Mouse (Mus musculus) cerebellum, postnatal 36 days (tissue): ENCODE results near the gene Atp2b4.

ENCODE experiments used
- DNase-seq, 2 experiments: peaks; one replicate each; pipeline ENCODE4 v3.0.0; 2021 to 2022; ENCODE audit warnings: mixed read lengths in 2 of 2

Gene Atp2b4

GRCm38 (mm10) chr1:133800948-133801393, at the start of gene Atp2b4:
Gene Atp2b4, minus strand, starts transcription at chr1:133801041.
- peak; percentile 95 to 96 for DNase-seq

DNA sequence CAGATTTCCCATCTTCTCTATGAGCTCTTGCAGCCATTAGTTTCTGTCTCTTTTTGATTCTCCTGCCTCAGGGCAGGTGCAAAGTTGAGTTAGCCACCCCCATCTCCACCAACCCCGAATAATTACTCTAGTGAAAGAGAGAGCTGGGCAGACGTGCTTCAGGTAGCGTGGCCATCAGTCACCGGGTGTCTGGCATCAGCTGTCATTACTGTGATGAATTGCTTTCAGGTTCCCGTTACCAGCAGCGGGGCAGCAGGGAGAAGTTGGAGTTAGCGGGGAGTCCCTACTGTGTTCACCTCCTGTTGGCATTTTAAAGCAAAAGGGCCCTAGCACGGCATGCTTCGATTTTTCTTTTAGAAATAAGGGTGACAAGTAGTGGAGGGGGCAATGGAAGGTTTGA, 43.9 kb upstream of the Atp2b4 start:
- no peak for DNase-seq

DNA sequence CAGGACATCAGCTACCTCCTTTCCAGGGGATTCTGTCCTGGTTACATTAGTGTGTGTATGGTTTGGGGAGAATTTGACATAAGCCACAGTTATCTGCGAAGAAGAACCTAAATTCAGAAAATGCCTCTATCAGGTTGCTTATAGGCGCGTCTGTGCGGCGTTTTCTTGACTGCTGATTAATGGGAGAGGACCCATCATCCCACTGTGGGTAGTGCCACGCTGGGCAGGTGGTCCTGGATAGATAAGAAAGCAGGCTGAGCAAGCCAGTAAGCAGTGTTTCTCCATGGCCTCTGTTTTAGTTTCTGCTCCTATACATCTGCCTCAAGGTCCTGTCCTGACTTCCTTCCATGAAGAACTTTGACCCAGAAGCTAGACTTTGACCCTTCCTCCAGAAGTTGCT, 43.1 kb upstream of the Atp2b4 start:
- no peak for DNase-seq

DNA sequence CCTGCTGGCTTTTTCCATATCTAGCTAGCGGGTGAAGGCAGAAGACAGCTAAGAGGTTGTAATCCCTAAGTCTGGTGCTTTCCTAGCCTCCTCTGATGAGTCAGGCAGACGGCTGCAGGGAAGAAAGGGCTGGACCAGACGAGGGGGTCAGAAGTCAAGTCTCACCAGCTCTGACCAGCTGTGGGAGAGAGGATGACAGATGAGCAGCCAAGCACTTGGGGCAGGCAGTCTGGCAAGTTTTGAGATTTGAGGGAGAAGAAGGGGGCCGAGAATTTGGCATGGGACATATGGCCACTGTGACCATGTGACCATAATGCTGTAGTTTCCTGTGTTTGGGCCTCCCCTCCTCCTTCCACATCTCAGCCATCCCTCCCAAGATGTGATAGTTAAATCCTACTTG, 42.5 kb upstream of the Atp2b4 start:
- DNase-seq: no peak

- DNase-seq: no peak
These were observed 41.4 kb upstream of the Atp2b4 start for GRCm38 (mm10) chr1:133842074-133842725.

GRCm38 (mm10) chr1:133841171-133841926, 40.5 kb upstream of the Atp2b4 start:
- DNase-seq: no peak

GRCm38 (mm10) chr1:133840530-133840929, 39.7 kb upstream of the Atp2b4 start:
- no peak for DNase-seq

- no peak for DNase-seq
These were observed 33.5 kb upstream of the Atp2b4 start for GRCm38 (mm10) chr1:133834309-133834708.

DNA sequence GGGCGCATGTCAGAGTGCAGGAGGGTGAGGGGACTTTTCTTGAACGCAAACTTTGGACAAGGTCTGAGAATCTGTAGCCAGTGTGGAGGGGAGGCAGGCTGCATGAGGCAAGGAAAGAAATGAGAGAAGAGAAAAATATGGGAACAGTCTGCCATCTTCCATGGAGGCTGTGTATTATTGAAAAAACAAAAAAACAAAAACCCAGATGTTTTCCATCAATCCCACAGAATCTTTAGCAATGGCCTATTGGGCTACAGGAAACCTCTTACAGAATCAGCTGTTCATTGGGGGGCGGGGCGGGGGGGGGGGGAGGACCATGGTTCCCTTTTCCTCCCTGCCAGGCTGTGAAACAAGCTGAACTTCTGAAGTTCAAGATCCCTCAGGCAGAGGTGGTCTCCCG, 31.9 kb upstream of the Atp2b4 start:
- DNase-seq: no peak

DNA sequence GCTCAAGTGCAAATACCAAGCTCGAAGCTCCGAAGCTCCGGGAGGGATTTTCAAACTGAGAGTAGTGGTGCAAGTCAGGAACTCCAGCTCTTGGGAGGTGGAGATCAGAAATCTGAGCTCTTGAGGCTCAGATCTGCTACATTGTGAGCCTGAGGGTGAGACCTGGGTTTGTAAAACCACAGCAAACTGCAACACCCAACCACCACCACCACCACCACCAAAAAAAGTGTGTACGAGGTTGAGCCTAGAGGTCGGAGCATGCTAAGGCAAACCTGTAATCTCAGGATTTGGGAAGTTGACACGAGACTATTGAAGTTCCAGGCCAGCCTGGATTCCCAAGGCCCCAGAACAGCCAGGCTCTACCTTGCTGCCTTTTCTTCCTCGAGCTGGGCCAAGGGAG, 25.4 kb upstream of the Atp2b4 start:
- DNase-seq: no peak

DNA sequence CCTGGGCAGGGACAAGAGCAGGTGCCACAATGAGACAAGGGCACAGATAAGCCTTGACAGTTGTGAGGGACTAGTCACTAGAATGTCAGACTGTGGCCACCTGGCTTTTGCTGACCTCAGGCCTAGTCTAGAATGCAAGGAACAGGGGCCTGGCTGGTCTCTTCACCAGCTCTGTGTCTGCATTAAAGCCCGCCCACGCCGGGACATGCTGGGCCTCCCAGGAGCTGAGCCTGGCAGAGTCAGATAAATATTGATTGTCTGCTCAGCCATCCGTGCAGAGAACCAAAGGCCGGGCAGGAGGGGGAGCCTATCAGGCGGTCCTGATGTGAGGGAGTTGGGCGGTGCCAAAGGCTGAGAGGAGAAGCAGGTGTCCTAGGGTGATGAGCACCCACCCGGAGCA, 24.7 kb upstream of the Atp2b4 start:
- DNase-seq: no peak

DNA sequence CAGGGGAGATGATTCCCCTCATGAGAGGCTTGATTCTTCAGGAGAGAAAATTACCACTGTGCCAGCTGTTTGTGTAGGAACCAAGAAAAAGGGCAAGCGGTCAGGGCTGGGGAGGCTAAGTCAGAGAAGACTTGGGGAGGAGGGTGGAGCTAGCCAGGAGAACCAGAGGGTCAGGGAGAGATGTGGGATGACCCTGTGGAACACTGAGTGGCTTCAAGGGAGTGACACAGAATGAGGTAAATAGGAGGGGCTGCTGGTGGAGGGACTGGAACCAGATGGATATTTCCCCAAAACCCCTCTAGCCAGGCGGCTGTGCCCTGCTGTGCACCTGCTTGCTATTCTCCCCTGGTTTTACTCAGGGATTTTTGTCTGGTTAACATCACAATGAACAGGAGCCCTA, 24.3 kb upstream of the Atp2b4 start:
- DNase-seq: no peak

DNA sequence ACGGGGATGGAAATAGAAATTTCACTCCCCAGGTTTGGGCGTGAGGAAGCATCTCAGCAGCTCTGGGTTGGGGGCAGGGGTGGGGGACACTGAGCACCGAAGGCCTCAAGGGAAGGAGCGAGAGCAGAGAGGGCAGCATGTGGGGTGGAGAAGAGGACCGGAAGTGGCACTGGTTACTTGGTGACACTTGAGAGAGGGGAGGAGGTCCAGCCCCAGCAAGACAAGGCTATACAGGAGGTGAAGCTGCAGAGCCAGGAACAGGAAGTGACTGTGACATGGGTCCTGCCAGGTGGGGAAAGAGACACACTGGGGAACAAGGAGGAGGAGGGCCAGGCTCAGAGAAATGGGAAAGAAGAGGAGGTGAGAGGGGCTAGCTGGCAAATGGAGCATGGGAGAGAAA, 20.3 kb upstream of the Atp2b4 start:
- DNase-seq: no peak

DNA sequence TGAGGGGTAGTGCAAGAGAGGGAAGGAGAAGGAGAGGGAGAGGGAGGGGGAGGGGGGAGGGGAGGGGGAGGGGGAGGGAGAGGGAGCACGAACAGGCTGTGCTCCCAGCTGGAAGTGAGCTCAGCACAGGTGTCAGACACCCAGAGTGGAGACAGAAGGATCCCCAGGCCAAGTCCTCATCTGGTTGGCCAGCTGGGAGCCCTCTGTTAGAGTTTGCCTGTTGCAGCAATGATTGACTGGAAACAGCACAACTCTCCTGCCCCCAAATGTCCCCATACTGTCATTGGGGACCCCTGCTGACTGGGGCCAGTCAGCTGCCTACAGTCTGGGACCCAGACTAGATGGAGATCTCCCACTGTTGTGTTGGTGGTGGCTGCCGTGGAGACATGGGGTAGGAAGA, 19.3 kb upstream of the Atp2b4 start:
- no peak for DNase-seq

DNA sequence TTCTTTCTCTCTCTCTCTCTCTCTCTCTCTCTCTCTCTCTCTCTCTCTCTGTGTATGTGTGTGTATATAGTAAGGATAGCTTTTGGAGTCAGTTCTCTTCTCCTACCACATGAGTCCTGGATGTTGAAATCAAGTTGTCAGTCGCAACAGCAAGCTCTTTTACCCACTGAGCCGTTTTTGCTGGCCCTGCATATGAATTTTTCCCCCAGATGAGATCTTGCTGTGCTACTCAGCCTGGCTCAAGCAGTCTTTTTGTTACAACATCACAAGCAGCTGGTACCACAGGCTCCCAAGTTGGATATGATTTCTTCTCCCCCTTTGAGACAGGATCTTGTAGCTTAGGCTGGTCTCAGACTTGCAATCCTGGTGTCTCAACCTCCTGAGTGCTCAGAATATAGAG, 17.7 kb upstream of the Atp2b4 start:
- DNase-seq: no peak

DNA sequence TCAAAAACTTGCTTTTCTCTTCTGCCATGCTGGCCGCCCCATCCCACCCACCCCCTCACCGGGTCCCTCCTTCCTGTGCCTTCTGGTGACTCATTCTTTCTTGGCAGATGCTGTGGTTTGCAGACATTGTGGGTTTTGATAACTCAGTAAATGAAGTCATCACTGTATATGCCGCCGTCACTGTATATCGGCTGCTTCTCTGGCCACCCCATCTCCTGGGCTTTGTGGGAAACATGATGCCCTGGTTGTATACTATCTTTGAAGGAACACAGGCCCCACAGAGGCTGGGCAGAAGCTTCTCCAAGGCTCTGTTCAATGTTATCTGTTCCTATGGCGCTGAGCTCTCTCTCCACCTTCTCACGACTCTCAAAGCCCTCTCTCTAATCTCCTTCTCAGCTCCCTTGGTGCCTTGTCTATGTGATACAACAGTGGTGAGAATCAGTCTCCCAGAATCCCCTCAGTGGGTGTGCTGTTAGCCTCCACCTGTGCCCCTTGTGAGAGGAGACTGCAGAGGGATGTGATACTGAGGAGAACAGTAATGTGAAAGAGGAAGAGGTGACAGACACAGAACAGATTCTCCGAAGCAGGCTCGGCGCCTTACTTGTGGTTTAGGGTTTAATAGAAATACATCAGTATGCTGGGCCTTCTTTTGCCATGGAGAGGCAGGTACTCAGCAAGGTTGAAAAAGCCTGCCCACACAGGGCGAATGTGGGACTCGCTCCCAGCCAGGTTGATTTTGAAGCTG, 15.1 kb upstream of the Atp2b4 start:
- DNase-seq: no peak

- DNase-seq: no peak
These were observed 8.5 kb upstream of the Atp2b4 start for GRCm38 (mm10) chr1:133809376-133809775.

DNA sequence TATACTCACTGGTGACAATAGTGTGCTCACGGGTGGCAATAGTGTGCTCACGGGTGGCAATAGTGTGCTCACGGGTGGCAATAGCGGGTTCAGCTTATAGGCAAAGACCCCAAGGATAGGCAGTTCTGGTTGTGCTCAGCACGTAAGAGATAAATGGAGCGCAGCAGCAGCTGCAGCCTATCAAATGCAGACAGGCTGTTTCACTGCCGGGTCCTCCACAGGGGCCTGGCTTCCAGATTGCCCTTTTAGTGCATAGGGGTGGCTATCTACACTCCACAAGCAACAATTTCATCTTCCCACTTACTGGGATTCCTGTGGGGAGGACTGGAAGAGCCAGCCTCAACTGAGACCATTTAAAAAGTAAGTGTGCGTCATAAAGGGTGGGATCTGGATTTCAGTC, 7.2 kb upstream of the Atp2b4 start:
- DNase-seq: no peak

GRCm38 (mm10) chr1:133801743-133802142, 902 bp upstream of the Atp2b4 start:
- no peak for DNase-seq

GRCm38 (mm10) chr1:133800512-133800911, 329 bp downstream of the Atp2b4 start:
- DNase-seq: peak in 1 of 2 experiments; percentile 21

GRCm38 (mm10) chr1:133799686-133800445, 975 bp downstream of the Atp2b4 start:
- DNase-seq: no peak

GRCm38 (mm10) chr1:133798821-133799415, 1.9 kb downstream of the Atp2b4 start:
- no peak for DNase-seq
